Mouse (Mus musculus): ENCODE measurements at regions not wholly inside any gene's neighbourhood (a gene's known extent, or its start where the extent isn't known, plus 50 kb on each side); places are given as distances from the start of the nearest gene placed in this dataset.
A peak's percentile ranks its signal among the peaks of the same experiment; 100 is the strongest.

- no peak for DNase-seq (ENCODE audit: low spot score in 2 of 2)
These were observed 606.3 kb upstream of the Dmac1 start for GRCm38 (mm10) chr4:75884371-75884770.

- DNase-seq (ENCODE audit: low spot score in 2 of 2): no peak
These were observed 591.7 kb upstream of the Dmac1 start for GRCm38 (mm10) chr4:75869771-75870170.

DNA sequence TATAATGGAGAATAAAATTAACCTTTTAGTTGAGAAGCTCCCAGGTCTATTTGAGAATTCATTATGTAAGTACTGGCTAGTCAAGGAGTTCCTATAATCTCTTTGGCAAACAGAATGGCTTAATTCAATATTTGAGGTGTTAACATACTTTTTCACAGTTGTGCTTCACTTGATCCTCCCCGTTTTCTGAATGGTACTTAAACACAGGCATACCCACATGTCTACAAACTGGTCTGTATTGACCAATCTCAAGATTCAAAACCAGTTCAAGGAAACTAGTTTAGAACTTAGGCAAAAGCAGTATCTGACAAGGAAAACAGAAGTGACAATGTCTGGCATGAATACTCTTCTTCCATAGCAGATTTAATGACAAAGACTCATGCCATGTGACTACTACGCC, 583.0 kb upstream of the Dmac1 start:
- no peak for DNase-seq (ENCODE audit: low spot score in 2 of 2)

DNA sequence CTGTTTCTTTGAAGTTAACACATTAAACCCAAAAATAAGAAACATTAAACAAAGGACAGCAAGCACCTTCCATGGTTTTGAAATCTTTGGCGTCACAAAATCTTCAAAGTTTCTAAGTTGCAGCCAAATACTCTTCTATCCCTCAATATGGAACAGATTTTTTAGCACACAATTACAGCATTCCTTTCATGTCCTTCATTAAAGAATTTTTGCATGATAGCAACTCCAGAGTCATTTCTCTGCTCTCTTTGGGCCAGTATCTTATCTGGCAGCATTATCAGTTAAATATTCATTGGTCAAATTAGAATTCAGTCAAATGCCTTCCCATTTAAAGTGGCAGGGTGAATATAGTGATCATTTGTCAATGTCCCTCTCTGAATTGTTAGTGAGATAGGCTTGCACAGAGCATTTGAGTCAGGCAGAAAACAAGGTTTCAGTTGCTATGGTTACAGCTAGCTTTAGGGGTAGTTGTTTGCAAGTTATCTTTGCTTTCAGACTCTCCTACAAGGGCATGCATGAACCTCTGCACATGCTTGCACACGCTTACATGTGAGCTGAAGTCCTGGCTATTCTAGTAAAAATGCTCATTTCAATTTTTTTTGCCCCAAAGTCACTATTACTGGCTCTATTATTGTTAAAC, 579.8 kb upstream of the Dmac1 start:
- DNase-seq (ENCODE audit: low spot score in 2 of 2): no peak

DNA sequence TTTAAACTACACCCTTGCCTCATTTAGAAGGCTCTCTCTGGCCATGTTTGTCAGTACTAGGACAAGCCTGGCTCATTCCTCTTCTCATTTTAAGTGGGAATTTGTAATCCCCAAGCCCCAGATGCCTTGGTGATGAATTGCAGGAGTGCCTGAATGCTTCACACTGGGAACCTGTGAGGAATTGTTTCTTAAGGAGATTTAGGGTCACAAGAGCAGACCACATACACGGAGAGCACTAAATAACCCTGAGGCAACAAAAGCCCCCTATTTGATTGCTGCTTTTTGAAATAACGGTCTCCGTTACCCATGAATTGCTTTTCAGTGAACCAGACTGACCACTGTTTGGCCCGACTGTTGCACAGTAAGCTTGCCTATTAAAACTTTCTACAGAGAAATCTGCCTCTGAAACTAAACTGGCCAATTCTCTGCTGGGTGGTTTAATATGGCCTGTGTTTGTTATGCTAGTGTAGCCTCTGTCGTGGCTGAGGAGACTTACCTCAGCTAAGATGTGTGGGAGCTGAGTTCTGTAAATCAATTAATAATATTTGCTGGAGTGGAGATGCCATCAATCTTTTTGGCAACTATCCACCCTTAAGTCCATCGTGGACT, 577.7 kb upstream of the Dmac1 start:
- no peak for DNase-seq (ENCODE audit: low spot score in 2 of 2)

- DNase-seq (ENCODE audit: low spot score in 2 of 2): no peak
These were observed 572.2 kb upstream of the Dmac1 start for GRCm38 (mm10) chr4:75850343-75850742.

GRCm38 (mm10) chr4:75847675-75848385, 569.7 kb upstream of the Dmac1 start:
- DNase-seq (ENCODE audit: low spot score in 2 of 2): no peak

- no peak for DNase-seq (ENCODE audit: low spot score in 2 of 2)
These were observed 566.9 kb upstream of the Dmac1 start for GRCm38 (mm10) chr4:75845021-75845420.

DNA sequence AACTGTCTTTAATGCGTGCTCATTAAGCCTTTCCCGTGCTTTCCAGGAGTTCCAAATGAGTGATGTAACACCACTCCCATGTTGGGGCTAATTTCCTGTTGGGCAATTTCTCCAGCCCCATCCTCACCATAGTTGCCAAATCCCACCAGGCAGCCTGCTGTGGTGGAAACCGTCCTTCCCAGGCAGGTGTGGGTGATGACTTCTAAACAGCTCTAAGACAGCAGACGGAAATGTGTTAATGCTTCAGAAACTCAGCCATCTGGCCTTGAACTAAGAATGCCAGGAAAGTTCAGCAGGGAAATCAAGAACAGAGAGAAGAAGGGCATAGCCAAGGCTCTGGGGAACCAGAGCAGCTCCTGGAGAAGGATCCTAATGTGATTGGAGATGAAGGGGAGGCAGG, 560.5 kb upstream of the Dmac1 start:
- DNase-seq (ENCODE audit: low spot score in 2 of 2): no peak

DNA sequence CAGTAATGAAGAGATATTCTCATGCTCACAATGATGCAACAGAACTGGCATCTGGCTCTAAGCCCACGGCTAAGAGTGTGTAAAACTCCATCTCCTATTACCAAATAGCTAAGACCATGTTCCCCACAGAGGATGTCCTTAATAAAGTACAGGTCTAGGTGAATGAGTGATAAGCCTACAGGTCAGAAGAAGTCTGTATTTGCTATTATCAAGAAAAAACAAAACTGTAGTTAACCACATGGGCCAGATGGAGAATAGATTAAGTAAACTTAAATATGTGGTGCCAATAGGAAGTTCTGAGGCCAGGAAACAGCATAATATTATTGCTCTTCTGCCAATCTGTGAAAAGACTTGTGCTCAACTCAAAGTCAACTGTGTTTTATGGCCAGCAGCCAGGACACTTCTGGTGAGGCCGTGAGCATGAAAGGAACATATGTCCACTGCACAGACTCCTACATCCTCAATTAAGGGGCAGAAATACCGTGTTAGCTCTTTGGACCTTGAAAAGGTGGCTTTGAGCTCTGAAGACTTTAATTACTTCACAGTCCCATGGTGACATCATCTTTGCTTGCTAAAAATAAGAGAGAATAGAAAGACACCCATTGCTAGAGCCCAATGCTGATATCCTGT, 549.1 kb upstream of the Dmac1 start:
- no peak for DNase-seq (ENCODE audit: low spot score in 2 of 2)

- DNase-seq (ENCODE audit: low spot score in 2 of 2): no peak
These were observed 541.1 kb upstream of the Dmac1 start for GRCm38 (mm10) chr4:75819193-75819603.

DNA sequence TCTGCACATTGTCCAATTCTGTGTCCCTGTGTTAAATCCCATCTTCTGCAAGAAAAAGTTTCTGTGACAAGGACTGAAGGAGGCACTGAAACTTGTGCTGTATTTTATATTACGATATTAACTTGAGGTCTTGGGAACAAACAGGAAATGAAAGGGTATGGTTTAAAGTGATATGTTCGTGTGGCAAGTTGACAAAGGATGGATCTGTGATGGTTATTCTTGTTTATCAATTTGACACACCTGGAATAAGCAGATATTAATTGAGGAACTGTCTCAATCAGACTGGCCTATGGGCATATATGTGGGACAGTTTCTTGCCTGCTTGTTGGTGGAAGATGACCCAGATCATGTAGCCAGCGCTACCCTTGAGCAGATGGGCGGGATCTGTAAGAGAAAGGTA, 537.9 kb upstream of the Dmac1 start:
- DNase-seq (ENCODE audit: low spot score in 2 of 2): no peak

GRCm38 (mm10) chr4:75812266-75812665, 534.2 kb upstream of the Dmac1 start:
- DNase-seq (ENCODE audit: low spot score in 2 of 2): no peak

GRCm38 (mm10) chr4:75801870-75802269, 523.8 kb upstream of the Dmac1 start:
- peak; percentile 14 to 26 for DNase-seq (ENCODE audit: low spot score in 2 of 2)

DNA sequence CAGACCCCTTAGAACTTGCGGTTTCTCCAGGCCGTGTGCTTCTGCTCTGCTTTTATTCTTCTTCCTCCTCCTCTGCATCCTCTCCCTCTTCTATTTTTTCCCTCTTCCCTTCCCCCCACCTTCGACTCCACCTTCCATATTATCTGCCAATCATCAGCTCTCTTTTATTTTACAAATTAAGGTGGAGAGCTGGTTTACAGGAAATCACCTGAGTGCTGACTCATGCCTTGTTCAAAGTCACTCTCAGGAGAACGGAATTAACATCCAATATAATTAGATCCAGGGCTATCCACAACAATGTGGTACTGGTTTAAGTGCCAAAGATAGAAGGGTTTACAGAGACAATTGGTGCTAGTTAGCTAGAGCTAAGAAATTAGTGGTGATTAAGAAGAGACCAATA, 523.1 kb upstream of the Dmac1 start:
- no peak for DNase-seq (ENCODE audit: low spot score in 2 of 2)

- DNase-seq (ENCODE audit: low spot score in 2 of 2): no peak
These were observed 513.7 kb upstream of the Dmac1 start for GRCm38 (mm10) chr4:75791789-75792188.

DNA sequence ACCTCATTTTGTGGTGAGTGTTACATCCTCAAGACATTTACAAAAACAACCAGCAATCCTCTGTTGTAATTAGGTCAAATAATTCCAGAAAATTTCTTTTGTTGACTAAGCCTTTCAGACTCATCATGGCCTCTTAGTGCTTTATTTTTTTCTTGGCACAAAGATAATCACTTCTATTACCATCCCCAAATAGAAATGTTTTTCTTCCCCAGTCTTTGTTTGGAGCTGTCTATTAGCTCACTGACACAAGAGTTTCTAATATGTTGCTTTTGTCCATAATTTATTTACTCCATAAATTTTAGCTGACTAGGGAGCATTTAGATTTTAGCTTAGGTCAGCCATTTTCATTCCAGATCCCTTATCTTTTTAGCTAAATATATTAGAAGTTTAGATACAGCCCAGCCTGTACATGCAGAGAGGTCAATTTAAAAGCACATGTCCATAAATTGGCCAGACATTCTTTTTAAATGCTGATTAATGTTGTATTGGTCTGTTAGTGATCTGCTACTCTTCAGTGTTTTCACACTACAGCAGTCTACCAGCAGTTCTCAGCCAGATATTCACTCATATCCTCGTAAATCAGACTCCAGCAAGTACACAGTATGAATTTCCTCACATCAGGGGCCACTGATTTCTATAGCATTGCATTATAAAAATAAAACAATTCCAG, 513.0 kb upstream of the Dmac1 start:
- DNase-seq (ENCODE audit: low spot score in 2 of 2): no peak

- DNase-seq (ENCODE audit: low spot score in 2 of 2): no peak
These were observed 509.3 kb upstream of the Dmac1 start for GRCm38 (mm10) chr4:75787405-75787804.

- DNase-seq (ENCODE audit: low spot score in 2 of 2): no peak
These were observed 508.3 kb upstream of the Dmac1 start for GRCm38 (mm10) chr4:75786391-75786790.

DNA sequence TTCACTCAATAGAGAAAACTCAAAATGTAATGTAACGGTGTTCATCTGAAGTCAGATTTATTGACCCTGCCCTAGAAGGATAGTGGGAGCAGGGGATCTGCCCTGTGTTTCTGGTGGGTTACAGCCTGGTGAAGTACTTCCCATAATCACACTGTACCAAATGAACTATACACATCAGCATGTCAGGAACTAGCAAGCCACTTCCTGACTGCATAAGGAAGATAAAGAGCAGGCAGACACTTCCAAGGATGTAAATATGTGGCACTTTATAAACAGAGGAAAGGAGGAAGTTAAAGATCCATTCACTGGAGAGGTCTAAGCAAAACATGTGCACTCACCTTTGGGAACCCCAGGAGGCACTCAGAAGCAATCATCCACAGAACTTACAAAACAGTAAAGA, 501.4 kb upstream of the Dmac1 start:
- no peak for DNase-seq (ENCODE audit: low spot score in 2 of 2)

DNA sequence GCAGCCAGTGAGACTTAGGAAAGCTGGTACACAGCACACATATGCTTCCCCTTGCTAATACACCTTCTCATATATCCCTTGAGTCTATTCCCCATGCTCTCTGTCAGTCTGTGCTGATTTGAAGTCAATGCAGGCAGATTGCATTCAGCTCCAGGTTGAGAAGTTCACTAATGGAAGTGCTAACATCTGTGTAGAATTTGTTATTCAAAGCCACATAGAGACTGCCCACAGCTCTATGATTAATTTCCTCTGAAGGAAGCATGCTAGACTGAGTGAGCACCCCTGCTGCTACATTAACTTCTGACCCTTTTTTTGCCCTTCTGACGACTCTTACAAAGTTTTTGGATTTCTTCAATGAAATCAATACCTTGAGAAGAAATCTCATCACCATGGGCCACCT, 486.0 kb upstream of the Dmac1 start:
- no peak for DNase-seq (ENCODE audit: low spot score in 2 of 2)

DNA sequence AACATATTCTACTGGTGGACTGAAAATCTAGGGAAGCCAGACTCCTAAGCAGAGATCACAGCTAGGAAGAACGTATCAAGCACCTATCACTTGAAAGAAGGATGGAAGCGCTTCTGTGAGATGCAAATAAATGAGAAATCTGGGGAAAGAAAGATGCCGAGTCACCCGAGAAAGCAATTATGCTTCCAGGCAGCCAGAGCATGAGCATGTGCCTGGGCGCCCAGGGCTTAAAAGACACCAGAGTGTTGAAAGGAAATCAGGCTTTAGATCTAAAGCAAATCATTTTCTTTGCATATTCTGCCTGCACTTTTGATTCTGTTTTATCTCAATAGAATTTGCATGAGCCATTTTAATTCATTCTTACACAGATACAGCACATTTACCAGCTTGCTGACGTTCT, 466.5 kb upstream of the Dmac1 start:
- peak in 1 of 2 experiments; percentile 4 for DNase-seq (ENCODE audit: low spot score in 2 of 2)

All from right cerebral cortex, adult 2 months (tissue).